Mouse (Mus musculus): ENCODE measurements around the gene Plcd4.

Plcd4 gene

DNA sequence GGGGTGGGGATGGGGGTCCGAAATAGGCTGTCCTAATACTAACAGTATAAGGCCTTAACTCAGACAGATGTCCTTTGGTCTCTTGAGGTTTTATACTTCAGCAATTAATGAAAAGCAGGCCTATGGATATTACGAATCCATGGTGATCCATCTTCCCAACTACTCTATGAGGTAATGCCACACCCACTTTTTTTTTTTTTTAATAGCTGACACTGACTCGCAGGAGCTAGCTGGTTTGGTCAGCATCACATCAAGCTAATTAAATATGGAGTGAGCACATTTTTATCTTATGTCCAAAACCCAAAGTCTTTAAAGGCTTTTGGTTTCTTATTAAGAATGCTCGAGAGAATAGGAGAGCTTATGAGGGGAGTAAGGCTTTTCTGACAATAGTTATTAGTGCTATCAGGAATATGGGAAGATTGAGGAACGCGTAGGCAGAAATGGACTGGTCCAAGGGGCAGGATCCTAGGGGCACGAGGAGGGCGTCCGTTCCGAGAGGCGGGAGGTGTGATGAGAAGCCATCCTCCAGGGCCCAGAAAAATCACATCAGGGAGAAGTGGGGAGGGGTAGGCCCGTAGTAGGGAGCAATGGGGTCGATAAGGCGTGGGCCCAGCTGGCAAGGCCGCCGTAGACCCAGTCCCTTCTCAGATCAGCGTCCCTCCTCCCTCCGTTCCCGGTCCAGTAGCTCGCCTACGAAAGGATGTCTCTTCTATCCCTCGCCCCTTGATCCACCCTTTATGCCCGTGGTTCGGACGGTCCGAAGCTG is 58.0 kb downstream of the Plcd4 start:
- no peak for DNase-seq (ENCODE audit: low spot score in 2 of 2)

DNA sequence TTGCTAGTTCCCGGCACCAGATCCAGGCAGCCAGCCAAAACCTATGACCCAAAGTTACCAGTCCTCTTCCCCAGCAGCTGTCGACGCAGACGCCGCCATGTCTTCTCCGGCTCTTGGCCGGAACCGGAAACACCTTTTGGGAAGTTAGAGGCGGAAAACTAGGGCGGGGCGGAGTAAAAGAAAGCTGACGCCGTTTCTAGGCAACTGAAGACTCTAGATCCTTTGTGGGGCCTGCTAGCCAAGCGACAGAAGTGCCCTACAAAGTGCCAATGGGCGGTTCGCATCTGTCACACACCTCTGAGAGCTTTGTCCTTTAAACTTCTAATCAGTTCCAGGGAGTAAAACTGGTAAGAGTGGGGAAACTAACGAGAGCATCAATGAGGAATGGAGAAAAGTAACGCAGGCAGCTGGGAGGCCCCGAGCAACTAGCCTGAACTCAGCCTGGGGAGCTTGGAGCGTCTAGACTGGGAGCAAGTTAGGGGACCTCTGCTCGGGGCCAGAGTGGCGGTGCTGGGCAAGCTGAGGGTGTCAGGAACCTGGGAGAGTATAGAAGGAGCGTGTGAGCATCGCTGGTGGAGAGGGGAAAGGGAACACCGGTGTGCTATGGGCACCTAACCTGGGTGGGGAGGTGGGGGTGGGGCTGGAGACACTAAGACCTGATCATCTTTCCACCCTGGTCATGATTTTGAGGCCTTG is 58.7 kb downstream of the Plcd4 start, which contains the start of the genes Rnf25 and Stk36:
Rnf25 (minus strand) TSS at position 131 of the 696 bp plus-strand sequence.
Stk36 (plus strand) TSS at position 179 of the 696 bp plus-strand sequence.
- peak; percentile 90 to 93 for DNase-seq (ENCODE audit: low spot score in 2 of 2)

Data from heart, adult 9 months (tissue).